Mouse (Mus musculus) heart, embryonic 11.5 days (tissue): ENCODE measurements around the gene Gm20696. TPM values are rescaled to one million over a fixed set of nuclear protein-coding genes. Genes with fewer than 3 reads are reported as not detected.

ENCODE experiments used
- ATAC-seq: fragments of 200-750 bp; cut with Nextera tagmentation; replicated peaks from 2 replicates; pipeline ENCODE4 v1.8.0; 2017; ENCODE audit warnings: moderate library complexity; ENCODE audit not compliant: insufficient number of reproducible peaks, low FRiP score, low TSS enrichment
- H3K27ac ChIP-seq: fragments of 300-500 bp; sonication (generic); 2 replicates; pipeline ENCODE4 v1.5.1; 2014; ENCODE audit warnings: mild to moderate bottlenecking, low read depth, low read length
- H3K27me3 ChIP-seq: fragments of 300-500 bp; sonication (generic); 2 replicates; pipeline ENCODE4 v1.6.1; 2014; ENCODE audit warnings: mild to moderate bottlenecking, low read length, mixed read lengths; ENCODE audit not compliant: control insufficient read depth, insufficient read depth
- H3K36me3 ChIP-seq: fragments of 300-500 bp; sonication (generic); 2 replicates; pipeline ENCODE4 v1.6.1; 2014; ENCODE audit warnings: mild to moderate bottlenecking, low read length, moderate library complexity, mixed read lengths; ENCODE audit not compliant: control insufficient read depth, insufficient read depth
- H3K4me1 ChIP-seq: fragments of 300-500 bp; sonication (generic); 2 replicates; pipeline ENCODE4 v1.6.1; 2014; ENCODE audit warnings: low read length; ENCODE audit not compliant: control insufficient read depth, insufficient read depth
- H3K4me2 ChIP-seq: fragments of 300-500 bp; sonication (generic); 2 replicates; pipeline ENCODE4 v1.6.1; 2014; ENCODE audit warnings: mild to moderate bottlenecking, moderate library complexity
- H3K4me3 ChIP-seq: fragments of 300-500 bp; sonication (generic); 2 replicates; pipeline ENCODE4 v1.5.1; 2014; ENCODE audit warnings: low read depth, low read length
- H3K9ac ChIP-seq: fragments of 300-500 bp; sonication (generic); 2 replicates; pipeline ENCODE4 v1.6.1; 2014; ENCODE audit warnings: mild to moderate bottlenecking, low read depth, low read length, moderate library complexity
- H3K9me3 ChIP-seq: fragments of 300-500 bp; sonication (generic); replicated peaks from 2 replicates; pipeline ENCODE4 v1.6.1; 2016; ENCODE audit warnings: low read length; ENCODE audit not compliant: control insufficient read depth
- WGBS: fragments of 180-500 bp; shearing (Covaris S2); extraction: QIAGEN DNeasy Blood & Tissue Kit; methylation state at CpG from one replicate; pipeline ENCODE4 v1.1.7; 2014; ENCODE audit not compliant: insufficient replicate concordance; 5-methylcytosine and 5-hydroxymethylcytosine counted together
- polyA plus RNA-seq: library from polyadenylated mRNA; unstranded; fragments of >200 nt; fragmentation: Nextera tagmentation; extraction: Ambion mirVana; gene quantifications from 2 replicates; pipeline ENCODE4 v1.2.1, GENCODE M21; 2014

Gm20696 gene
- polyA plus RNA-seq, 1 experiment from 2014 or later = 4.0 TPM

- H3K36me3 ChIP-seq = no peaks in the 10 kb centered on the region
- no peaks in the 10 kb centered on the region for H3K9me3 ChIP-seq
- no peak overlapping the region for H3K4me3 ChIP-seq
- H3K27me3 ChIP-seq = no peaks in the 10 kb centered on the region
- H3K9ac ChIP-seq = no peak overlapping the region
- no peak overlapping the region for H3K4me2 ChIP-seq
- no peak for ATAC-seq
- 85% methylated on average over 10 of the region's 10 CpGs for WGBS
- no peak overlapping the region for H3K27ac ChIP-seq
- peaks cover 11% of the 10 kb centered on the region for H3K4me1 ChIP-seq
Observed at GRCm38 (mm10) chr6:99339986-99340721, 326.4 kb downstream of the Gm20696 start.

- 63% methylated on average over 5 of the region's 5 CpGs for WGBS
- Histone ChIP-seq H3K36me3 (no peaks in the 10 kb centered on the region), H3K27me3 (no peaks in the 10 kb centered on the region), H3K9ac (no peak overlapping the region), H3K4me1 (peaks cover 11% of the 10 kb centered on the region), H3K4me3 (no peak overlapping the region), H3K9me3 (no peaks in the 10 kb centered on the region), H3K27ac (no peak overlapping the region), H3K4me2 (no peak overlapping the region)
- no peak for ATAC-seq
Observed at GRCm38 (mm10) chr6:99339343-99339620, 327.3 kb downstream of the Gm20696 start.

- WGBS = 50% methylated on average over 9 of the region's 9 CpGs
- H3K27ac ChIP-seq = no peak overlapping the region
Observed at GRCm38 (mm10) chr6:99338593-99339342, 327.8 kb downstream of the Gm20696 start.

GRCm38 (mm10) chr6:99338174-99338573, 328.4 kb downstream of the Gm20696 start:
- no peaks in the 10 kb centered on the region for H3K27me3 ChIP-seq
- no peak overlapping the region for H3K4me2 ChIP-seq
- no peak overlapping the region for H3K4me3 ChIP-seq
- 54% methylated on average over 3 of the region's 3 CpGs for WGBS
- no peak overlapping the region for H3K27ac ChIP-seq
- peaks cover 11% of the 10 kb centered on the region for H3K4me1 ChIP-seq
- ATAC-seq = no peak
- H3K9me3 ChIP-seq = no peaks in the 10 kb centered on the region
- no peak overlapping the region for H3K9ac ChIP-seq
- no peaks in the 10 kb centered on the region for H3K36me3 ChIP-seq

More at GRCm38 (mm10) chr6:99338593-99339342, 327.8 kb downstream of the Gm20696 start:
- H3K9me3 ChIP-seq = no peaks in the 10 kb centered on the region
- H3K36me3 ChIP-seq = no peaks in the 10 kb centered on the region
- no peak overlapping the region for H3K9ac ChIP-seq
- H3K27me3 ChIP-seq = no peaks in the 10 kb centered on the region
- no peak for ATAC-seq
- H3K4me2 ChIP-seq = no peak overlapping the region
- peaks cover 11% of the 10 kb centered on the region for H3K4me1 ChIP-seq
- no peak overlapping the region for H3K4me3 ChIP-seq

- no peaks in the 10 kb centered on the region for H3K36me3 ChIP-seq
- H3K4me1 ChIP-seq = peaks cover 11% of the 10 kb centered on the region
- no peaks in the 10 kb centered on the region for H3K9me3 ChIP-seq
- ATAC-seq = no peak
- no peak overlapping the region for H3K4me2 ChIP-seq
- H3K27ac ChIP-seq = no peak overlapping the region
- no peak overlapping the region for H3K4me3 ChIP-seq
- 45% methylated on average over 6 of the region's 6 CpGs for WGBS
- no peak overlapping the region for H3K9ac ChIP-seq
- no peaks in the 10 kb centered on the region for H3K27me3 ChIP-seq
Observed at GRCm38 (mm10) chr6:99337575-99337974, 329.0 kb downstream of the Gm20696 start.

- no peak overlapping the region for H3K4me2 ChIP-seq
- no peak for ATAC-seq
- H3K36me3 ChIP-seq = no peaks in the 10 kb centered on the region
- no peak overlapping the region for H3K4me3 ChIP-seq
- H3K4me1 ChIP-seq = peaks cover 11% of the 10 kb centered on the region
- no peak overlapping the region for H3K9ac ChIP-seq
- no peaks in the 10 kb centered on the region for H3K27me3 ChIP-seq
- no peaks in the 10 kb centered on the region for H3K9me3 ChIP-seq
- no peak overlapping the region for H3K27ac ChIP-seq
- 72% methylated on average over 5 of the region's 5 CpGs for WGBS
Observed at GRCm38 (mm10) chr6:99336191-99336590, 330.4 kb downstream of the Gm20696 start.

GRCm38 (mm10) chr6:99335174-99335830, 331.3 kb downstream of the Gm20696 start:
- no peak for ATAC-seq
- H3K36me3 ChIP-seq = no peaks in the 10 kb centered on the region
- H3K9me3 ChIP-seq = no peaks in the 10 kb centered on the region
- H3K27ac ChIP-seq = no peak overlapping the region
- no peak overlapping the region for H3K4me2 ChIP-seq
- no peak overlapping the region for H3K4me3 ChIP-seq
- H3K27me3 ChIP-seq = no peaks in the 10 kb centered on the region
- 91% methylated on average over 13 of the region's 13 CpGs for WGBS
- H3K9ac ChIP-seq = no peak overlapping the region
- peaks cover 11% of the 10 kb centered on the region for H3K4me1 ChIP-seq

GRCm38 (mm10) chr6:99334255-99334654, 332.3 kb downstream of the Gm20696 start:
- H3K4me2 ChIP-seq = no peak overlapping the region
- H3K9me3 ChIP-seq = no peaks in the 10 kb centered on the region
- H3K4me1 ChIP-seq = peaks cover 11% of the 10 kb centered on the region
- H3K27ac ChIP-seq = no peak overlapping the region
- no peak for ATAC-seq
- no peak overlapping the region for H3K9ac ChIP-seq
- no peaks in the 10 kb centered on the region for H3K27me3 ChIP-seq
- H3K36me3 ChIP-seq = no peaks in the 10 kb centered on the region
- 90% methylated on average over 3 of the region's 3 CpGs for WGBS
- no peak overlapping the region for H3K4me3 ChIP-seq
